In the genomic region with DNA sequence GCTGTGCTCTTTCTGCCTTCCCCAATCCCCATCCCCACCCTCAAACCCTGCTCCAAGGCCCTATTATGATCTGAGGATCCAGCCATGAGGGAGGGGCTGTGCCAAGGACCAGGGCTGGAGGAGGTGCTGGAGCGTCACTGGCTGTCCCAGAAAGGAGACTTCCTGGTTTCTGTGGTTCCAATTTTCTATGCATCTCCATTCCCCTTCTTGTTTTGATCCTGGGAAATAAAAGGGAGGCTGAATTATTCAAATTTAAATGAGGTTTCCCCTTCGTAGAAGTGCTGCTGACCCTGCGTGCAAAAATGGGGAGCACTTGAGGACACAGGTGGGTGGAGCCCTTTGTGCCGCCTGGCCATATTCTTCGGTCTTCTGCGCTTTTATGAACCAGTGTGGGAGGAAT, we compare ENCODE assay signal across 1 mouse cellular context.
TF ChIP-seq lines count a peak whose summit lies in the region.

No protein-coding gene starts in this region.

TF ChIP-seq in MEL, 35 proteins besides CTCF, POLR2A, EP300 and RAD21:
- TF ChIP-seq ELF1 (IDR thresholded peaks at IDR 0.05; ENCODE audit: low read depth, low read length) (peak; percentile 62; the same call in 1 of the 2 replicates), ZNF384 (IDR thresholded peaks at IDR 0.05; ENCODE audit: low read depth, low read length) (no peak), POLR2AphosphoS2 (IDR thresholded peaks at IDR 0.05; ENCODE audit: low read length) (no peak; the same call in 1 of the 2 replicates), ZKSCAN1 (IDR thresholded peaks at IDR 0.05; ENCODE audit: low read depth, low read length) (no peak), SIN3A (IDR thresholded peaks at IDR 0.05; ENCODE audit: low read length) (peak; percentile 71), TCF12 (IDR thresholded peaks at IDR 0.05; ENCODE audit: low read depth, low read length) (no peak), ZC3H11A (IDR thresholded peaks at IDR 0.05; ENCODE audit: low read depth, low read length) (no peak), JUND (IDR thresholded peaks at IDR 0.05; ENCODE audit: low read depth, low read length) (no peak), USF1 (IDR thresholded peaks at IDR 0.05; ENCODE audit: low read depth, low read length) (no peak), NELFE (IDR thresholded peaks at IDR 0.05; ENCODE audit: low read depth, low read length) (peak; percentile 16; the same call in 1 of the 2 replicates), GATA1 (IDR thresholded peaks at IDR 0.05; ENCODE audit: low read depth, low read length) (no peak), SMC3 (IDR thresholded peaks at IDR 0.05; ENCODE audit: low read depth, low read length) (no peak), E2F4 (IDR thresholded peaks at IDR 0.05; ENCODE audit: borderline replicate concordance, low read depth, low read length) (no peak), MYB (IDR thresholded peaks at IDR 0.05; ENCODE audit: low read depth, low read length) (no peak), ZMIZ1 (IDR thresholded peaks at IDR 0.05; ENCODE audit: low read depth, low read length) (no peak), TAL1 (IDR thresholded peaks at IDR 0.05; ENCODE audit: low read length) (no peak), MAZ (IDR thresholded peaks at IDR 0.05; ENCODE audit: low read depth, low read length) (peak; percentile 79; the same call in 1 of the 2 replicates), MAFK (IDR thresholded peaks at IDR 0.05; ENCODE audit: borderline replicate concordance, low read depth, low read length) (no peak), TBP (IDR thresholded peaks at IDR 0.05; ENCODE audit: low read depth, low read length) (peak; percentile 42; the same call in 1 of the 2 replicates), USF2 (IDR thresholded peaks at IDR 0.05; ENCODE audit: borderline replicate concordance in 1 of 2, insufficient read depth in 1 of 2, low read depth in 1 of 2, low read length in 2 of 2) (no peak), POLR2AphosphoS5 (IDR thresholded peaks at IDR 0.05; ENCODE audit: borderline replicate concordance, low read depth, low read length) (no peak), HCFC1 (IDR thresholded peaks at IDR 0.05; ENCODE audit: low read depth, low read length) (peak; percentile 48; the same call in 1 of the 2 replicates), MYC (IDR thresholded peaks at IDR 0.05; ENCODE audit: low read depth, low read length) (no peak), MEF2A (IDR thresholded peaks at IDR 0.05; ENCODE audit: extremely low read depth, insufficient replicate concordance, low read depth, low read length, poor library complexity, severe bottlenecking) (no peak), MAX (IDR thresholded peaks at IDR 0.05; ENCODE audit: low read length) (no peak), RCOR1 (IDR thresholded peaks at IDR 0.05; ENCODE audit: low read depth, low read length) (0 out of 2 replicates have a peak, but pooled peaks have one; percentile 32), CHD1 (IDR thresholded peaks at IDR 0.05; ENCODE audit: low read depth, low read length) (no peak), BHLHE40 (IDR thresholded peaks at IDR 0.05; ENCODE audit: borderline replicate concordance, low read depth, low read length) (no peak)
